Mouse (Mus musculus) right cerebral cortex, postnatal 4 days (tissue): ENCODE measurements around the gene Tbx10.

Experiments
- DNase-seq: peaks from one replicate; pipeline ENCODE4 v3.0.0-alpha.2; 2022

Gene Tbx10

DNA sequence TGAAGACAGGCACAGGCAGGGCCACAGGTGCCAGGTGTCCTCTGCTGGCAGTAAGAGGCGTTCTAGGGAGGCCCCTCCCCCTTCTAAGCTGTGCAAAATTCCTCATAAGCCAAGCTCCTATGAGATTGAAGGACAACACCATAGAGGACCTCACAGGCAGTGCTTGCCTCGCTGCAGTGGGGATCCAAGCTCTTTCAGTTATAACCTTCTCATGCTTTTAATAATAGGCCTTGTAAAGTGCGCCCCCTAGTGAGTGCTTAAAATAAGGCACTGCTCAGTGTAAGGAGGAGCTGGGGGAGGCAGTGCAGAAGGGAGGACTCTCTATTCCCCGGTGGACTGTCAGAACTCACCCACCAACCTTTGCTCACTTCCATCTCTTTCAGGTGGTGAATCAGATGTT is 12.2 kb upstream of the Tbx10 start:
- DNase-seq = peak; percentile 70

GRCm38 (mm10) chr19:3980917-3981316 is 11.6 kb upstream of the Tbx10 start:
- no peak for DNase-seq

- no peak for DNase-seq
Observed at GRCm38 (mm10) chr19:3983527-3984200, 8.9 kb upstream of the Tbx10 start.

GRCm38 (mm10) chr19:3985261-3985681 is 7.3 kb upstream of the Tbx10 start:
- DNase-seq = no peak

DNA sequence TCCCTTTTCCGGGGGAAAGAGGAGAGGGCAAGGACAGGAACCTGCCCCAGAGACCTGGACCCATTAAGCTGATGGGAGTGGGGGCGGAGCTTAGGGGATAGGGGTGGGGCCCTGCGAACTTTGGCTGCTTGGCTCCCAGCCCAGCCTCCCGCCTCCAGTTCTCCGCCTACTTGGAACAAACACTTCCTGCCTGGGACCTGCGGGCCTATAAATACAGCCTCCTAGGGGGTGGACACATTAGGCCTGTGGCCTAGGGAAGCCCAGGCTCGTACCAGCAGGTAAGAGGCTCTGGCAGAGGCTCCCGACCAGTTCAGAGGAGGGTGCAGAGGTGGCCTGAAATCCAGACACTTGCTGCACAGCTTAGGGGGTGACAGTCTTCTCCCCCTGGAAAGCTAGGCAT is 6.2 kb upstream of the Tbx10 start, which contains the start of gene Acy3:
TSS of gene Acy3 (plus strand) at position 237 of the 400 bp plus-strand sequence.
- no peak for DNase-seq

DNA sequence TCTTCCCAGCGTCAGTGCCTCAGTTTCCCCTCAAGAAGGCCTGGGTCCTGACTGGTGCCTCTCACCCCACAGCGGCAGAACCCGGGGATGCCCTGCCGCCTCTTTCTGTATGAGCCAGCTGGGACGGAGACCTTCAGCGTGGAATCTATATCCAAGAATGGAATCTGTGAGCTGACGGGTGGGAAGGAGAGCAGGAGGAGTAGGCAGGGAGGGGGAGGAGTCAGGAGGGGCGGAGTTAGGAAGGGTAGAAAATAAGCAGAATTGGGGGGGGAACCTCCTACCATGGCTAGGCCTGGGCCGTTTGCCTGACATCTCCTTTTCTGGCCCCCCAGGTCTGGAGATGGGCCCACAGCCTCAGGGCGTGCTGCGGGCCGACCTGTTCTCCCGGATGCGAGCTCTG is 4.5 kb upstream of the Tbx10 start:
- DNase-seq = no peak

- DNase-seq = no peak
Observed at GRCm38 (mm10) chr19:3988750-3989149, 3.8 kb upstream of the Tbx10 start.

GRCm38 (mm10) chr19:3990804-3991203 is 1.7 kb upstream of the Tbx10 start:
- DNase-seq = no peak

- DNase-seq = no peak
Observed at GRCm38 (mm10) chr19:3991562-3991961, 990 bp upstream of the Tbx10 start.

DNA sequence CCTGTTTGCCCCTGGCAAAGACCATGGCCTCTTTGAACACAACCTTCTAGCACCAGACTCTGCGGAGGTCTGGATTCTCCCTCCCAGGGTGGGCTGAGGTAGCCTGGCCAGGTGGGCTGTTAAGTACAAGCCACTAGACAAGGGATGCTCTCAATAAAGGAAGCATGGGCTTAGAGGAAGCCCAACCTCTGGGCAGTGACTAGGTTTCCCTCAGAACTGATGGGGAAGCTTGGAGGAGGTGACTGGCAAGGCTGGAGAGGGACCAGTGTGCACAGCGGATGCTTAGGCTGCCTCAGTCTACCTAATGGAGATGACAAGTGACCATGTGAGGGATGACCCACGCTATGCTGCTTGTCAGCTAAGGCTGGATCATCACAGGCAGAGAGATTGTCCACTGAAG is 586 bp upstream of the Tbx10 start:
- no peak for DNase-seq

DNA sequence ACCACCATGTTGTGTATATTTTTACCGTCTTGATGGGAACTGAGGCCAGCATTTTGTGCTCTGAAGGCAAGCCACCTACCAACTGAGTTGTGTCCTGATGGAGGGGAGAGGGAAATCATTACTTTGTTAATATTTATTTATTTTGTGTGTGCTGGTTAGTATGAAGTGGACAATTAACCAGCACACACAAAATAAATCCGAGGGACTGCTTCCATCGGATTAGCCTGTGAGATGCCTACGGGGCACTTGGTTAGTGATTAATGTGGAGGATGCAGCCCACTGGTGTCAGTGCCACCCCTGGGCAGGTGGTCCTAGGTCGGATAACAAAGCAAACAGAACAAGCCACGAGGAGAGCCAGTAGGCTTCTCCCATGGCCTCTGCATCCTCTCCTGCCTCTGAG is 2.4 kb downstream of the Tbx10 start:
- DNase-seq = no peak

- DNase-seq = no peak
Observed at GRCm38 (mm10) chr19:3995505-3995904, 3.0 kb downstream of the Tbx10 start.

DNA sequence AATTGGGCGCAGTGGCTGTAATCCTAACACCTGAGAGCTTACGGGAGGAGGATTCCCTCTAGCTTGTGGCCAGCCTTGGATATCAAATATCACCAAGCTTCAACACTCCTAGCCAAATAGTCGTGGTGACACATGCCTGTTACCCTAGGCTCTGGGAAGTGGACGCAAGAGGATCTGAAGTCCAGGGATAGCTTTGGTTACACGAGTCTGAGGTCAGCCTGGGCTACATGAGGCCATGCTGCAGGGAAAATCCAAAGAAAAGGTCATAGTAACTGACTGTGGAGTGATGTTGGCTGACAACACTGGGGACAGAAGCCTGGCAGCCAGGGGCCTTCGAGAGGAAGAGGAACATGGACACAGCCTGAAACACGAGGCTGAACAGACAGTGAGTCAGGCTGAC is 3.6 kb downstream of the Tbx10 start:
- no peak for DNase-seq

DNA sequence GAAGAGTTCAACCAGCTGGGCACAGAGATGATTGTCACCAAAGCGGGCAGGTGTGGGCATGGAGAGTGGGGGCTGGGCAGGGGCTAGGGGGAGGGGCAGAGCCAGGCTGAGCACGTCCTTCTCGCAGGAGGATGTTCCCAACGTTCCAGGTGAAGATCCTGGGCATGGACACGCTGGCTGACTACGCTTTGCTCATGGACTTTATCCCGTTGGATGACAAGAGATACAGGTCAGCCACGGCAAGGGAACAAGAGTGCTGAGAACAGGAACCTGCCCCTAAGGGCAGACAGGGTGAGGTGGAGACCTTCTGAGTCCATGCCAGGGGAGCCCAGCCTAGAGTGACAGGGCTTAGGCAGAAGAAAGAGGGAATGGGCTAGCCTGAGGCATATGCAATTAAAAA is 4.2 kb downstream of the Tbx10 start:
- no peak for DNase-seq

GRCm38 (mm10) chr19:3997231-3997630 is 4.7 kb downstream of the Tbx10 start:
- no peak for DNase-seq

DNA sequence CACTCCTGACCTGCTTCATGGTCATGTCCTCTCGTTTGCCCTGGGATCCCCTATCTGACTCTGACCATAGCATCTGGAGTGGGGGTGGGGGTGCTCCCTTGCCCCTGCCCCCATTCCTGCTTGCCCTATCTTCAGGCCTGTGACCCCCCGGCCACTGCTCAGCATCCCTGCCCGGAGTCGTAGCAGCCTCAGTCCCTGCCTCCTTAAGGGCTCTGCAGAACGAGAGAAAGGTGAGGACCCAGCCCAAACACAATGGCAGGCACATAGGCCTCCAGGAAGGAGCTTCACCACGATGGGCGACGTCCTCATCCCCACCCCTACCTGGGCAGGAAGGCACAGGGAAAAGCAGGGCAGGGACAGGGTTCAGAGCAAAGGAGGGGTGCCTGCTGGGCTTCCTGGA is 5.8 kb downstream of the Tbx10 start:
- DNase-seq = no peak

GRCm38 (mm10) chr19:3999121-3999730 is 6.7 kb downstream of the Tbx10 start:
- no peak for DNase-seq

- peak; percentile 89 for DNase-seq
Observed at GRCm38 (mm10) chr19:4000119-4000900, 7.8 kb downstream of the Tbx10 start, which contains the start of the genes Nudt8 and Gm49405. Gene Nudt8, plus strand, starts transcription at chr19:4000580. Gene Gm49405, plus strand, starts transcription at chr19:4000626.

DNA sequence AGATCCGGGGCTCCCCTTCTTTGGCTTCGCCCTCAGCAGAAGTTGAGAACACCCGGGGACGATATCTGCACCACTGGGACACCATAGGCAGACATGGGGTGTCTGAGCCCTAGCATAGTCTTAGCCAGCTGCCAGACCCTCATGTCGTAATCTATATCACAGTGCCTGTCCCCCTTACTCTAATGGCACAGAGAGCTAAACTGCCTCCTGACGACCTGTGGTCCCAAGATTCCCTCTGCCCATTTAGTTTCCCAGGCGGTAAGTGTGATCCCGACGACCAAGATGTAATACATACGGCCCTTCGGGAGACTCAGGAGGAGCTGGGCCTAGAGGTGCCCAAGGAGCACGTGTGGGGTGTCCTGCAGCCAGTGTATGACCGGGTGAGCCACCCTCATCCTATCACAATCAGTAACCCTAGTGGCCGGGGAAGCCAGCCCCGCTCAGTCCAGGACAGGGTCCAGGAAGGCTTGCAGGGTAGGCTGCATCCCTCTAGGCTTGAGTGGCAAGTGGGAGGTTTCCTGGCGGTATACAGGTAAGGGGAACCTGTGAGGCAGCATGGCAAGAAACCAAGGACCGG is 8.5 kb downstream of the Tbx10 start:
- no peak for DNase-seq

DNA sequence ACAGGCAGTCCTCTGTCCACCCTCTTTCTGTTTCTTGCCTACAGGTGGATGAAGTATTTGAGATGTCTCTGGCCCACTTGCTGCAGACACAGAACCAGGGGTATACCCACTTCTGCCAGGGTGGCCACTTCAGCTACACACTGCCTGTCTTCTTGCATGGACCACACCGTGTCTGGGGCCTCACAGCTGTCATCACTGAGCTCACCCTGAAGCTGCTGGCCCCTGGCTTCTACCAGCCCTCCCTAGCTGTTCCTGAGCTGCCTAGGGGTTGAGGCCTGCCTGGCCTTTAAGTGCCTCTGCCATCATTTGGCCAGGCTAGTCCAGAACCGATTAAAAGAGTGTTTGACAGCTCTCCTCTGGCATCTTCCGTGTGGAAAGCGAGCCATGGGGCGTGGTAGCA is 9.2 kb downstream of the Tbx10 start:
- DNase-seq = no peak

GRCm38 (mm10) chr19:4003112-4003511 is 10.6 kb downstream of the Tbx10 start, which contains the start of gene Doc2g:
Gene Doc2g, plus strand, starts transcription at chr19:4003313.
- no peak for DNase-seq

DNA sequence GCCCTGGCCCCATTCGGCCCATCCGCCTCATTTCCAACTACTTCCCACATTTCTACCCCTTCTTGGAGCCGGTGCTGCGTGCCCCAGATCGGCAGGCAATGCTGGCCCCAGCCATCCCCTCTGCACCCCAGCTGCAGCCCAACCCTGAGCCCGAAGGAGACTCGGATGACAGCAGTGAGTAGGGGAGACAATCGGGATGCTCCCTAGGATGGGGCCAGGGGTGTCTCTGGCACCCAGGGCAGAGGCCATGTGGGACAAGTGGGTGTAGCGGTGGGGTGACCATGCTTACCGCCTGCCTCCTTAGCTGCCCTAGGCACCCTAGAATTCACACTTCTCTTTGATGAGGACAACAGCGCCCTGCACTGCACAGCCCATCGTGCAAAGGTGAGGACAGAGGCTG is 11.1 kb downstream of the Tbx10 start:
- DNase-seq = no peak

DNA sequence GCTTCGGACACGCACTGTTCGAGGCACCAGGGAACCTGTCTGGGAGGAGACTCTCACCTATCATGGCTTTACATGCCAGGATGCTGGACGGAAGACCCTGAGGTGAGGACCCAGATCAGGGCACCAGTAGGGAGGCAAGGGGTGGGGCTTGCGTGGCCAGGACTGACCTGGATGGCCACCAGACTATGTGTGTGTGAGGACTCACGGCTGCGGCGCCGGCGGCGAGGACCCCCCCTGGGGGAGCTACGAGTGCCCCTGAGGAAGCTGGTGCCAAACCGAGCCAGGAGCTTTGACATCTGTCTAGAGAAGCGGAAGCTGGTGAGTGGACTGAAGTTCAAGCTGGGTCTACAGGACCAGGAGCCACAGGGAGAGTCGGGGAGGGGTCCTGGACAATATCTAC is 11.8 kb downstream of the Tbx10 start:
- no peak for DNase-seq

DNA sequence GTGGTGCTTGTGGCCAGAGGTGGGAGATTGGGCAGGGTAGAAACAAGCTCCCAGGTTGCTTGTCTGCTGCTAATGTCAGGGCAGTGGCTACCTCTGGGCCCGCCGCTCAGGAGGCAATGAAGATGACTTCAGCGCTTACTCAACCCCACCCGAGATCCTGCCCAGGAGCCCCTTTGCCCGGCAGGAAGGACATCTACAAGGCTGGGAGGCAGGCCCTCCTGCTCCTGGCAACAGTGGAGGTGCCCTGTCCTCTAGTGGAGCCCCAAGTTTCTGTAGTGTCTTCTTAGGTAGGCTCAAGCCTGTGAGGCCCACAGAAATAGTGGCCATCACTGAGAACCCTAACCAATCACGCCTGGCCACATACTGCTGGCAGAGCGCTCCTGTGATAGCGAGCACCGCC is 12.5 kb downstream of the Tbx10 start:
- no peak for DNase-seq
